Mouse (Mus musculus) cortical plate, adult 2 months (tissue): ENCODE results near the gene Cyp2b10.

Source experiments
- CTCF ChIP-seq: fragments of 200-500 bp; IDR thresholded peaks from 2 replicates; pipeline ENCODE4 v1.5.1; 2011; ENCODE audit warnings: mild to moderate bottlenecking, control low read depth, low read length; ENCODE audit not compliant: insufficient read depth; ENCODE audit errors: extremely low read depth
- POLR2A ChIP-seq: fragments of 200-500 bp; IDR thresholded peaks from 2 replicates; pipeline ENCODE4 v1.6.1; 2011; ENCODE audit warnings: mild to moderate bottlenecking, low read length, control low read depth; ENCODE audit not compliant: insufficient read depth; ENCODE audit errors: extremely low read depth

- TF ChIP-seq CTCF, result no peak
- no peak for TF ChIP-seq POLR2A
Measured at GRCm38 (mm10) chr7:25887758-25888157, 9.7 kb upstream of the Cyp2b10 start.
